In genomic region chr16:91918461-91918860, GRCm38 (mm10) we compare ENCODE assay signal across 11 mouse cellular contexts.
DNase-seq lines count a peak whose midpoint lies in the region; ATAC-seq and TF ChIP-seq lines count a peak whose summit lies in the region.
"Had no signal": no experiment of that assay in that cellular context is flagged by ENCODE, and none has a peak within 500 bp of the region (broad histone marks: within the 10 kb centered on the region; RNA-seq: fewer than 3 reads in every experiment).

No protein-coding gene starts in this region.

- H3K27ac ChIP-seq in midbrain, embryonic 10.5 days (replicated peaks): peak overlapping the region; percentile 34
- H3K27ac ChIP-seq in midbrain, embryonic 14.5 days (replicated peaks; ENCODE audit: low read depth, low read length): no peak overlapping the region
- H3K27ac ChIP-seq: gastrocnemius, adult 2 months had no signal

- peak; percentile 56 to 57 for DNase-seq in cerebellum, postnatal 14 days
- DNase-seq in midbrain, embryonic 10.5 days (ENCODE audit: low spot score): no peak
- no peak for DNase-seq in midbrain, embryonic 14.5 days
- peak; percentile 6 for DNase-seq in adrenal gland, postnatal 25 days
- DNase-seq in lung, postnatal 36 days: no peak
- DNase-seq in urinary bladder, postnatal 10 days (ENCODE audit: low spot score): no peak

- peaks cover 8% of the 10 kb centered on the region for H3K36me3 ChIP-seq in midbrain, embryonic 10.5 days
- peaks cover 13% of the 10 kb centered on the region for H3K36me3 ChIP-seq in midbrain, embryonic 14.5 days (ENCODE audit: control insufficient read depth, insufficient read depth, low read length)
- peaks cover under 1% of the 10 kb centered on the region for H3K36me3 ChIP-seq in myocyte (ENCODE audit: control insufficient read depth, insufficient read depth)

- H3K79me2 ChIP-seq in myocyte (ENCODE audit: control insufficient read depth, insufficient read depth): no peaks in the 10 kb centered on the region

- TF ChIP-seq POLR2A in myocyte (IDR thresholded peaks at IDR 0.05; ENCODE audit: insufficient read length, low read depth): no peak

- no peak overlapping the region for H3K9ac ChIP-seq in midbrain, embryonic 14.5 days (replicated peaks; ENCODE audit: low read length)
- H3K9ac ChIP-seq: heart, embryonic 12.5 days had no signal

- no peak for ATAC-seq in cerebellum, adult (ENCODE audit: insufficient number of reproducible peaks, low FRiP score, low TSS enrichment)
- ATAC-seq in midbrain, embryonic 14.5 days (ENCODE audit: low FRiP score, low TSS enrichment): no peak

- no peak overlapping the region for H3K4me2 ChIP-seq in midbrain, embryonic 14.5 days (ENCODE audit: low read length)
- H3K4me2 ChIP-seq in myocyte (ENCODE audit: low read depth): peak overlapping the region; percentile 71

- 82% methylated on average over 4 of the region's 4 CpGs for WGBS in midbrain, embryonic 10.5 days
- WGBS in midbrain, embryonic 14.5 days: 77% methylated on average over 4 of the region's 4 CpGs

- H3K9me3 ChIP-seq in midbrain, embryonic 10.5 days (replicated peaks): no peaks in the 10 kb centered on the region
- no peaks in the 10 kb centered on the region for H3K9me3 ChIP-seq in midbrain, embryonic 14.5 days (ENCODE audit: control insufficient read depth, low read length)
- H3K9me3 ChIP-seq: heart, embryonic 12.5 days had no signal

- H3ac ChIP-seq in myocyte (ENCODE audit: control insufficient read depth, insufficient read length): no peak overlapping the region

- H3K4me3 ChIP-seq in midbrain, embryonic 10.5 days: no peak overlapping the region
- H3K4me3 ChIP-seq in midbrain, embryonic 14.5 days (replicated peaks; ENCODE audit: low read depth, low read length): no peak overlapping the region
- no peak overlapping the region for H3K4me3 ChIP-seq in myocyte

- H3K27me3 ChIP-seq in midbrain, embryonic 10.5 days (ENCODE audit: low read depth, poor library complexity, severe bottlenecking): no peaks in the 10 kb centered on the region
- H3K27me3 ChIP-seq in midbrain, embryonic 14.5 days (ENCODE audit: control insufficient read depth, insufficient read depth, low read length): no peaks in the 10 kb centered on the region
- no peaks in the 10 kb centered on the region for H3K27me3 ChIP-seq in myocyte (ENCODE audit: control insufficient read depth, insufficient read depth, insufficient read length)
- H3K27me3 ChIP-seq: heart, embryonic 12.5 days; Patski had no signal

- H3K4me1 ChIP-seq in midbrain, embryonic 10.5 days: peaks cover 21% of the 10 kb centered on the region
- no peaks in the 10 kb centered on the region for H3K4me1 ChIP-seq in midbrain, embryonic 14.5 days (ENCODE audit: control insufficient read depth, insufficient read depth, low read length)

TF ChIP-seq in myocyte, 11 proteins besides CTCF, POLR2A, EP300 and RAD21:
- TF ChIP-seq TCF3 (IDR thresholded peaks at IDR 0.05; ENCODE audit: insufficient read length, low read depth): no peak
- no peak for TF ChIP-seq SRF (IDR thresholded peaks at IDR 0.05; ENCODE audit: control insufficient read depth, insufficient read length, low read depth)
- no peak for TF ChIP-seq TCF12 (IDR thresholded peaks at IDR 0.05; ENCODE audit: insufficient read depth, poor library complexity, severe bottlenecking)
- no peak for TF ChIP-seq E2F4 (IDR thresholded peaks at IDR 0.05; ENCODE audit: insufficient read depth)
- TF ChIP-seq MYOD1 (IDR thresholded peaks at IDR 0.05; ENCODE audit: control insufficient read depth in 1 of 3, insufficient read length in 2 of 3, low read depth in 2 of 3): no peak
- no peak for TF ChIP-seq CEBPB (IDR thresholded peaks at IDR 0.05; ENCODE audit: insufficient read depth, poor library complexity, severe bottlenecking)
- no peak for TF ChIP-seq POLR2AphosphoS2 (IDR thresholded peaks at IDR 0.05; ENCODE audit: insufficient read length, low read depth)
- no peak for TF ChIP-seq USF1 (IDR thresholded peaks at IDR 0.05; ENCODE audit: low read depth)
- TF ChIP-seq MYOG (IDR thresholded peaks at IDR 0.05; ENCODE audit: control insufficient read depth in 1 of 3, insufficient read depth in 1 of 3, insufficient read length in 2 of 3, low read depth in 2 of 3): no peak

Comparison
In these comparisons a context has a peak if more than half of its experiments do, and no peak if none do; other contexts are left out.
1. DNase-seq: peak in cerebellum, postnatal 14 days (2 of 2) and adrenal gland, postnatal 25 days (single experiment); none in midbrain, embryonic 10.5 days (single experiment), midbrain, embryonic 14.5 days (single experiment), lung, postnatal 36 days (single experiment) and urinary bladder, postnatal 10 days (single experiment).